Mouse (Mus musculus) kidney, postnatal 10 days (tissue): ENCODE data around the gene Ing1.
"Not testable (repeated sequence)": the region's sequence is repeated elsewhere in the genome, so short reads cannot be mapped to it uniquely, and the experiment has no call there.

ENCODE experiments used
- DNase-seq: peaks from one replicate; pipeline ENCODE4 v3.0.0; 2021; ENCODE audit warnings: mixed read lengths

Gene Ing1

DNA sequence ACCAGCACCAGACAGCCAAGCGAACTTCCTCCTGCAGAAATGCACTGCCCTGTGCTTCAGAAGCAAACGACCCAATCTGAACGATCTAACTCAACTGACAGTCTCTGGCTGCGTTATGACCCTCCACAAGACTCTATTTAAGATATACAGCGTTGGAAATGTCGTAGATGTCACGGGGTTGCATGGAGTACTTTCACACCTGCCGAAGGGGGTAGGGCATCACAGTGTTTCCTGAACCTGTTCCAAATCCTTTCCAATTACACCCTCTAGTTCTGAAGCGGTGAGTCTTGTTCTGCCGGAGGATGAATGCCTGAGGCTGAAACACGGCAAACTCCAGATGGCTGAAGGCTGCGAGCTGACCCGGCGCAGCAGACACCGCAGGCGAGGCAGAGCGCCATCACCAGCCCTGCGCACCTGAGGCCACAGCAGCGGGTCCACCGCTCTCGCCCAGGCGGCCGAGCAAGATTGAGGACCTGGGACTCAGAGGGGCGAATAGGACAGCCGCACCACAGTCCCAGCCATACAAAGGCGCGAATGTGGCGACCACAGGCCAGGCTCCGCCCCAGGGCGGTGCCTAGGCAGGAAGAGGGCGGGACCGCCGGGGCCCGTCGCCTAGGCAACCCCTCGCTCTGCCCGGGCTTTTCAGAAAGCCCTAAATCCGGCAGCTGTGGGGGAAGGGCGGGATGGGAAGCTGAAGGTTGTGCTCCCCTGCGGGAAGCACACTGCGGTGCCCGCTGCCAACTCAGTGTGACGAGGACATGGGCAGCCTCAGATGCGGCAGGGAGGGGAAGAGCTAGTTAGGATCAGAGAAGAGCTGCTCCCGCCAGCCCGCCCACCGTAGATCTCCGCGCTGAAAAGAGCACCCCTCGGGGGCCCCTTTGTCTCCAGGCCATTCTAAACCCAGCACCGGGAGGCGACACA is at the start of gene Ing1:
TSS of gene Ing1 (plus strand) at position 773 of the 921 bp plus-strand sequence.
- peak; percentile 98 for DNase-seq

DNA sequence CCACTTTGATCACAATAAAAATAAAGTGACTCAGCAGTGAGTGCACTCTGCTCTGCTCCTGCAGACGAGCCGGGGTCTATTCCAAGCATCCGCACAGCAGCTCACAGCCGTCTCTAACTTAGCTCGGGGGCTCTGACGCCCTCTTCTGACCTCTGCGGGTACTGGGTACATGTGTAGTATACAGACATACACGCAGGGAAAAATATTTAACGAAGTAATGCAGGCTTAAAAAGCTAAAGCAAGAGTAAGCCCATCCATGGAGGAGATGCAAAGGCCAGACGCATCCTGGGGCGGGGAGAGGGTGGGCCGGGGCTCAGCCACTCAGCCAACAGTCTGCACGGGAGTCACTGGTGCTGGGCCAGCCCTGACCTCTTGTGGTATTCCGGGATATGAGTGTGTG is 49.3 kb upstream of the Ing1 start:
- DNase-seq: no peak

DNA sequence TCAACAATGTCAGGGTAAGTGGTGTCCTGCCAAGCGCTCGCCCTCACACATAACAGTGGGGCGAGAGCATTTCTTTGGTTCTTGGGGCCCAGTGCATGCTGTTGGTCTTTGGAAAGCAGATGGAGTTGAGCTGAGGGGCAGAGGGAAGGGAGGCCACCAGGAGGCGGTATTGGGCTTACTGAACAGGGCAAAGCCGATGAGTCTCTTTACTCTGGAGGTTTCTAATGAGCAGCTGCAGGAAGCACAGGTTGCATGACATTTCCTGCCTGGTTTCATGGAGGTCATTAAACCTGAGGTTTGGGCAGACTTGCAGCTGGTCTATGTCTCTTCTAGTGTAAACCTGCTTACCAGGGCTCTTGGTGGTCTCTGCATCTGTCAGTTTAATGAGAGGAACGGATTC is 48.6 kb upstream of the Ing1 start:
- peak; percentile 81 for DNase-seq

DNA sequence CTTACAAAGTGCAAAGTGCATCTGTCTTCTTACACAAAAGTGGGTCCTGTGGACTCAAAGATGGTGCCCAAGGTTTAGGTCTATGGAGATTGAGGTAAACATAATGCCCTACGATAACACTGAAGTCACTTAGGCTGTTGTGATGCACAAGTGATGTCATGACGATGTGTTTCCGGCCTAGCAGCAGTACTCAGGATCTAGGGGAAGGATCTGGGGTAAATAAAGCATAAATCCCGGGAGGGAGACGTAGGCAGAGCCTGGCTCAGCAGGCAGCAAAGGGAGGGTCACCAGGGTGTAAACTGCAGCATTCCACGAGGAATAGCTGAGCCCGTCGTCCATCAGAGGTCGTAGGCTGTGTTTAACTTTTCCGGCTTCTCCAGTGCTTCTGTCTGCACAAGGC is 46.5 kb upstream of the Ing1 start:
- DNase-seq: no peak

DNA sequence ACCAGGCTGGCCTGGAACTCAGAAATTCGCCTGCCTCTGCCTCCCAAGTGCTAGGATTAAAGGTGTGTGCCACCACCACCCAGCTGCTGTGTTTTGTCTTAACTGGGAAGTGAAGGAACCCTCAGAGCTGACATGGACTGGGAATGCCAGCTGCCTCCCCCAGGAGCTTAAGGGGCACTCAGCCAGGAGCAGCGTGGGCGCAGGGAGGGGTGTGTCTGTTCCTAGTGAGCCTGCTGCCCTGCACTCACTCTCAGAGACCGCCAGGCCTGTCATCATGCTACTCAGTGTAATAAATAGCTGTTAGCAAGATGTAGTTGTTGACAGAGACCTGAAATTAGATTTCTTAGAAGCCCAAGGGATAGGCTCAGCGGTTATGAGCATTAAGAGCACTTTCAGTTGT is 44.4 kb upstream of the Ing1 start:
- no peak for DNase-seq

DNA sequence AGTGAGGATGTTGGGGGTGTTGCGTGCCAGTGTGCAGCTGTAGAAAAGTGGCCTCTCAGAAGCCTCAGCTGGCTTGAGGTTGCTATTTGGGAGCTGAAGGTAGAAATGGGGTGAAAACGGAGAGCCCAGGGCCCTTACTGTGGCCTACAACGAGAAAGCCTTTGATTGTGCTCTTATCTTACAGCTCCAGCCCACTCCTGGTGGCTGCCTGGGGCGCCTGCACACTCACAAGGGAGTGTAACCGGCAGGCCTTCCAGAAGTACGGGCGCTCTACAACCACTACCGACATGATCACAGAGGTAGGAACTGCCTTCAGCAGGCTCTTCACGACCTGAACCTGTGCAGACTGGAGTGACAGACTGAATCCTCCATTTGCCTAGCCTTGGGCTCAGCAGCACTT is 42.7 kb upstream of the Ing1 start:
- DNase-seq: no peak

DNA sequence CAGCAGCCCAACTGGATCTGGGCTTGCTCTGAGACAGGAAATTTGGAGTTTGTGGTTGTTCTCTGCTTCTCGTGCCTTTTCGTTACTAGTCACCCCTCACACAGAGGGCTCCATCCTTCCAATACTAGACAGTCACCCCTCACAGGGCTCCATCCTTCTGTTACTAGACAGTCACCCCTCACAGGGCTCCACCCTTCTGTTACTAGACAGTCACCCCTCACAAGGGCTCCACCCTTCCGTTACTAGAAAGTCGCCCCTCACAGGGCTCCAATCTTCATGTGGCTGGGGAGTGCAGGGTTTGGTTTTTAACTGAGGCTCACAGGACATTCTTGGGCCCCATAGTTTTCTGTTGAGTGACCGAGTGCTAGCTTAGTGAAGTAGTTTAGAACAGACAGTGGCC is 42.1 kb upstream of the Ing1 start:
- no peak for DNase-seq

DNA sequence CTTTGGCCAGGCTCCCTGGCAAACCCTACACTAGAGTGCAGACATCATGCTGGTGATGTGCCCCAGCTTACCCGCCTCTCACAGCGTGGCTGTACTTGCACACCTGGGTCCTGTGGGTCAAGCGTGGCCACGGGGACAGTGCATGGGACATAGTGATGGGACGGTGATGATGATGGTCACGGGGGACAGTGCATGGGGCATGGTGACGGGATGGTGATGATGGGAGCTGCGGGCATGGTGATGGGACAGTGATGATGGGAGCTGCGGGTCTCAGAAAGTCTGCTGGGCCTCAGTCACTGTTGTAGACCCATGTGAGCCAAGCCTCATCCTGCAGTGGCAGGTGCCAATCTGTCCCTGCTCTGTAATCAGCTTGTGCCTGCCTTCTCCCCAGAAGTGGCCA is 39.1 kb upstream of the Ing1 start:
- DNase-seq: no peak

DNA sequence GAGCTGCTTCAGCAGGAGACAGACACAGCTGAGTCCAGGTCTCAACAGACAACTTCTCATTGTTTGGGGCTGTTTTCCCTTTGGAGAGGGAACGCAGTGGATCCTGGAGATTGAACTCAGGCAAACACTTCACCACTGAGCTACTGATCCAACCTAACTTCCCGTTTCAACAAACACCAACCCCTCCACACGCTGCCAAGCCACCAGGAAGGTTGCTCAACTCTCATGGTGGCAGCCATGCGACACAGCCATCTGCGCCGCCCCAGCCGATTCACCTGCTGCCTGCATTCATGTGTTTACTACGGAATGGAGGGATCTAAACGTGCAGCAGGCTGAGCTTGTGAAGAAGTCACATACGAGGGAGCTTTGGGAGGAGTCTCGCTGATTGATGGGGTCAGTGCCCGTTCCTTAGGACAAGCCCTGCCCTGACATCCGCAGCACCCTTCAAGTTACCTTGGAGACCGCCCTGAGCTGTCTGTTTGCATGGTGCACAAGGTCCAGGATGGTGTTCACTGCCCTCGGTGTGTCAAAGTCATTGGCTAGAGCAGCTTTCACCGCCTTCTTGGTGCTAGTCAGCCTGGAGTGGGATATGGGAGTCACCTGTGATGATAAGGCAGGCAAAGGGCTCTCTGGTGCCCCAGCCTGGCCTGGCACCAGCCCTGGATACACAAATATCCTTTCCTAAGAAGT is 37.9 kb upstream of the Ing1 start:
- no peak for DNase-seq

DNA sequence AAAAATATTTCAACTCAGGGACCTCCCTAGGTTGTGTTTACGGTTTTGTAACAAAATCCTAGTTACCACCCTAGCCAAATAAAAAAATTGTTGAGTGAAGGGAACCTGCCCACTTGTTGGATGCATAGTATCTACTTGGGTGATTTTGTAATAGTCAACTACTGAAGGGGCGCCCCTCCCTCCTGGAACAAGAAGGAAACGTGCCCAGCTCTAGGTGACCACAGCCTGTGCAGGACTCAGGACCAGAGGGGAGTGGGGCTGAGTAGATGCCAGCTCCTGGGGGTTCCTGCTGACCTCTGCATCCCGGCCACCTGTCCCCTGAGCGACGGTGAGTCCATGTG is 37.3 kb upstream of the Ing1 start:
- DNase-seq: no peak

DNA sequence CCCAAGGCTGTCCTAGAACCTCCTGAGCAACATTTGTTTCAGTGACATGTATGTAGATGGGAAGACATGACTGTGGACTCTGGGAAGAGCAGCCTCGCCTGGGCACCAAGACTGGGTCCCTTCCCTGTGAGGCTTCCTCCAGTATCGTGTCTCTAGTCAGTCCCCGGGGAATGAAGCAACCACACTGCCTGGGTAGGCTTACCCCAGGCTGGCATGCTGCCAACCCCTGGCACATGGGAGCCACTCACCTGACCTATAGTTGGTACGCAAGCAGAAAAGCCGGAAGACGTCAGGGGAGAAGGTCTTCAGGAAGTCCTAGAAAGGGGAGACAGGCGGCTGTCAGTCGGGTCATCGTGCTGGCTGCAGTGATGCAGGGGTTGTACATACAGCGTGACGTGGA is 36.7 kb upstream of the Ing1 start:
- DNase-seq: no peak

DNA sequence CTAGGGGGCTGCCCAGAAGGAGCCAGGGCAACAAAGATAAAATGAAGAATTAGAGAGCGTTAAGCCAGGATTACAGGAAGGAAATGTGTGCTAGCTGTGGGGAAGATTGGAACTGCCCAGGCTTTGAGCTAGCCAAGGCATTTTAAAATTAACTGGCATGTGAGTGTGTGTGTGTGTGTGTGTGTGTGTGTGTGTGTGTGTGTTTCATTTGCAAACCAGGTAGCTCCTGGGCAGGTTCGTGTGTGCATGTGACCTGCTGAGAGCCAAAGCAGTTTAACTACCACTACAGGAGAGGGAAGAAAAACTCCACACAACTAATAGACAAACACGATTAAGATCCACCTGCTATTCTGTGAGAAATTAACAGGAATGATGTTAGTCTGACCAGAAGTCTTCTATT is 32.0 kb upstream of the Ing1 start:
- DNase-seq: no peak

DNA sequence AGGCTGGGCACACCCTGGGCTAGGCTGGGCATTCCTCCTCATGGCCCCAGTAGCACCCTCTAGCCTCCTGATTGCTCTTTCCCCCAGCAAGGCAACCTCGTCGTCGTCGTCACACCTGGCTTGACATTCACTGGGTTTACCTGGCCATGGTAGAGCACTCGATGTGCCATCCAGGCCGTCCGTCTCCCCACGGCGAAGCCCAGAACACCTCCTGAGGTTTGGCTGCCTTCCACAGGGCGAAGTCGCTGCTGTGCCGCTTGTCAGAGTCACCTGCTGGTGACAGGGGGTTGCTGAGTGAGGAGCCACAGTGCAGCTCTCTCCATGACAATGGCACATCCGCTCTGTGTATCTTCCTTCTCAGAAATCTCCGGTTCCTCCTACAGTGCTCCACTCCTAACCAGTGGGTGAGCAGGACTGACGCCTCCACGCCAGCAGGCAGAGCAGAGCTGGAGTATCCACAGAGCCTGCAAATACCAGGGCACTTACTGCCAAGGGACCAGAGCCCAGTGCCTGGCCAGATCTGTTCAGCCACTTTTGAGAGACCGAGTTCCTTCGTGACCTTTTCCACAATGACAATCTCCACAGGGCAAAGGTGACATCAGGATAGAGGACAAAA is 25.1 kb upstream of the Ing1 start:
- no peak for DNase-seq

DNA sequence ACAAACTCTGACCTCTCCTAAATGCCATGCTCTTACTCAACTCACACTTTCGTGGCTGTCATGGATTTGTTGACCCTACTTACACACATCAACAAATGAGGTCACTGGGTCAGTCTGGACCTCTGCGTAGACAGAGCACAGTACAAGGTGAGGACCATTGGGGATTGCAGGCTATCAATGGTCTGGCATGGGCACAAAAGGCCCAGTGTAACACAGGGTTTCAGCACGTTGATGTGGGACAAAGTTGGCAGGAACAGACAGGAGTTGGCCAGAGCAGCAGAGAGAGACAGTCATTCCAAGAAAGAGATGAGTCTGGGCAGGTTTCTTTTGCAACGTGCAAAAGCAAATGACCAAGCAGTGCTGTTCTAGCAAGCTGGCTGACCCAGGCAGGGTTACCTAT is 24.5 kb upstream of the Ing1 start:
- DNase-seq: no peak

DNA sequence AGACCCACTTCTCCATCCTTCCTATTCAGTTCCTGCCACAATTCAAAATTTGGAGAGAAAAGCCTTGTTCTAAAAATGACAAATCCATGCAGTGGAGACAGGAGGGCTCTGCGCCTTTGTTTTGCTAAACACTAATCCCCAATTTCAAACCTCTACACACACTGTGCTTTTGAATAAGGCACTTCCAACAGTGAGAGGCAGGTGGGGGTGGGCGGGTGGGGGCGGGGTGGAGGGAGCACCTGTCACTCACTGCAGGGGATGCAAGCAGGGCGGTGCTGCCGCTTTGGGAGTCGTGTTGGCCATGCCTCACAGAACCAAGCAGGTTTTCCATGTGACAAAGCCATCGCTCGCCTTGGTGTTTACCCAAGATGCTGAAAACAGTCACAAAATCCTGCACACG is 20.9 kb upstream of the Ing1 start:
- DNase-seq: no peak

DNA sequence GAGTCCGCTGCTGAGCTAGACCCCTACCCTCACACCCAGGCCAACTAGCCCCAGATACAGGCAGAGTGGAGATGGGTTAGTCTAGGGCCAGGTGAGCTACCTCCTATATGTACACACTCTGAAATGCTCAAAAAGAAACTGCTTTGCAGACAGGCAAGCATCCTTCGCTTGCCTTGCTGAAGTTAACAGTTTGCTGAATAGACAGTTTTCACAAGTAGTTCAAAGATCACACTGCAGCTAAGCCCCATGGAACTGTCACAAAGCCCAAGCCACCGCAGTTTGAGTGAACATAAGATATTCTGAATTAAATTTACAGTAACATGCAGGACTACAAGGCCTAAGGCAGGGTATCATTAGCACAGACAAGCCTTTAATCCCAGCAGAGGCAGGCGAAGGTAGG is 16.3 kb upstream of the Ing1 start:
- no peak for DNase-seq

DNA sequence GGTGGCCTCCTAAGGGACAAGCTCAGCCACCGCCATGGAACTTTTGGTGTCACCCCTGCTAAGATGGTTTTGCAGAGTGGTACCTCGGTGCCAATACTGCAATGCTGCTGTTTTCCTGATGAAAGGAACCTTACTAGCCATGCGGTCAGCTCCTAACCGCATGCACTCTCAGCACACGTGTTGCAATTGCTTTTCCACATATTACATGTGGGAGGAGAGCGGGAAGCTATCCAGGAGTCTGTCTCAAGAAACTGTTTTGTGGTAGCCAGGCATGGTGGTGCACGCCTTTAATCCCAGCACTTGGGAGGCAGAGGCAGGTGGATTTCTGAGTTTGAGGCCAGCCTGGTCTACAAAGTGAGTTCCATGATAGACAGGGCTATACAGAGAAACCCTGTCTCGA is 15.2 kb upstream of the Ing1 start:
- DNase-seq: no peak

DNA sequence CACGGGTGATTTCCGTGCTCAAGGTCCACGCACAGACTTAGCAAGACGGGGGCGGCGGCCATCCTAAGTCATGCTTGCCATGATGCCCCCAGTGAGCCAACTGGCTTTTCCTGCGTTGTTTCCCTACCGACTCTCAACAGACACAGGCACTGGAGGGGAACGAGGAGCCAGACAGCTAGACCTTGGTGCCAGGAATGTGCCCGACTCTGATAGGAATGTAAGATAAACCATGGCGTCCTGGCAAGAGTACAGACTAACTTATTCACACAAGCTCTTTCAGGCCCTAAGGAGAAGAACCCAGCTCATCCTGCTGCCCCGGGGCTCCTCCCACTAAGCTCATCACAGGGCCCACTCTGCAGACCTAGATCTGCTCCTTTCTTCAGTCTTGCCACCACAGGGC is 13.3 kb upstream of the Ing1 start:
- DNase-seq: no peak

DNA sequence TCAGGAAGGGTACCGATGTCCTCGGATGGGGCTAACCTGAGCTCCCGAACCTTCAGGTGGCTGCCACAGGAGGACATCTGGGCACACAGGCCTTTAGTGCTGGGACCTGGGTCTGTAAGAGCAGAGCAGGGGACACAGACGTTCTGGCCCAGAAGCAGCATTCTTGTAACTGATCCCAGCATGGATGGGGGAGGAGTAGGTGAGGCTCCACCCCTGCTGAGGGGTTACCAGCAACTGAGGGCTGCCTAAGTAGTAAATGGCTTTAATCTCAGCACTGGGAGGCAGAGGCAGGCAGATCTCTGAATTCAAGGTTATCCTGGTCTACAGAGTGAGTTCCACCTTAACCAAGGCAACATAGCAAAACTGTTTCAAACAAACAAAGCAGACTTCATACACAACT is 12.5 kb upstream of the Ing1 start:
- no peak for DNase-seq

DNA sequence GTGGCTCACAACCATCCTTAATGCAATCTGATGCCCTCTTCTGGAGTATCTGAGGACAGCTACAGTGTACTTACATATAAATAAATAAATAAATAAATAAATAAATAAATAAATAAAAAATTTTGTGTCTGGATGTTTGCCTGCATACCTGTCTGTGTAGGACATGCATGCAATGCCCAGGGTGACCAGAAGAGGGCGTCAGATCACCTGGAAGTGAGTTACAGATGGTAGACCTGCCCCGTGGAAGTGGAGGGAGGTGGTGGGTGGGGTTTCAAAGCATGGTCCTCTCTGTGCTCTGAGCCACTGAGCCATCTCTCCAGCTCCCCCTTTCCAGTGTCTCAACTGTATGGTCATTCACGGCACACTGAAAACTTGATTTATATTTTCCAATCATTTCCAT is 11.0 kb upstream of the Ing1 start:
- peak; percentile 75 for DNase-seq

DNA sequence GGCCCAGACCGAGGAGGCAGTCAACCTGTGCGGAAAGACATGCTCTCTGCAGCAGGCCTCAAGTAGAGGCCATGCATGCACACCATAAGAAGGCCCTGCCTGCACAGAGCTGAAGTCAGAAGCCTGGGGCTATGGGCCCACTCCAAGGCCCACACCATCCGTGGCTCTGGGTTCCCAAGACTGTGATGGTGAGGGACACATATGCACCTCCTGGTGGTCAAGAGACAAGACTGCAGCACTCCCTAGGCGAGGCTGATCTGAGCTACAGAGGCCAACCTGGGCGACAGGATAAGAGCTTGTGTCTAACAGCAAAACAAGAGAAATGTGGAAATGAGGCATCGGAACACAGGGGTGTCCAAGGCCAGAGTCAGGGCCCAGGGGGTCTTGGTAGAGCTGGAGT is 8.3 kb upstream of the Ing1 start:
- DNase-seq: no peak

DNA sequence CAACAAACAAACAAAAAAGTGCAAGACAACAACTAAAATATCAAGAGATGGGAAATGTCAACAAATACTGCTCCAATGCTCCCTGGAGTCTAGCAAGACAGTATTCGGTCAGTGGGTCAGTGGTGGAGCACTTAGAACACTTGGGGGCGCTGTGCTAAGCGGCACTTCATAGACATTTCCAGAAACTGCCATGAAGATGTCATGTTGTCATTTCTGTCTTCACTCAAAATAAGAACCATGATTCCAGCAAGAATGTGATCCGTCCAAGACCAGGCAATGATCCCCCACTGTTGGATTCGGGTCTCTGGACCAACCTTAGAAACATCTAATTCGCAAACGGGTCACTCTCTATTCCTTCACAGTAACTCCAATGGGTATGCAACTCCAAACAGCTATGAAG is 5.7 kb upstream of the Ing1 start:
- DNase-seq: peak; percentile 64

DNA sequence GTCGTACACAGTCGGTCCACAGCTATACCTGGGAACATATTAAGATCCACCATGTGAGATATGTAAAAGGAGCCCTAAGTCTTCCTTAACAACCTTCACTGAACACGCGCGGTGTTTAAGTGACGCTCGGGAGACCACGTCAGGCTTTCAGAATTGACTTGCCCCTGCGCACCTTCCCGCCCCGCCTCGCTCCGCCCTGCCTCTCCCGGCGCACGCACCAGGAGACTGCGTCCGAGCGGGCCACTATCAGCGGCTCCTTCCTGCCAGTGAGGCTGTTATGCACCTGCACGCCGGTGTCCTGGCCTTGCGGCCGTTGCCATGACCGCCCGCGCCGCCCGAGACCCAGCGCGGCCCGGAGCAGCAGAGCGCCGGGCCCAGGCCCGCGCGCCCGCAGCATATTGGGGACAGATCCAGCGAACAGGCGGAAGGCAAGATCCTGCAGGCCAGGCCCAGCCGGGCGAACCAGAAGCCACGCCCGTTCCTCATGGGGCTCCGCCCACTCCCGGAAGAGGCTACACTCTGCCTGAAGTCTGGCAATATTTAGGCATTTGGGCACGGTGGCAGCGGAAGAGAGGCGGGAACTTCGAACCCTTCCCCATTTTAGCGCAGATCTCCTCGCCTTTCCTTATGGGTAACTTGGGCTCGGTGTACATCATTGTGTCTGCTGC is 5.0 kb upstream of the Ing1 start, which contains the start of gene Cars2:
TSS of gene Cars2 (minus strand) at position 503 of the 668 bp plus-strand sequence.
- DNase-seq: peak; percentile 96

DNA sequence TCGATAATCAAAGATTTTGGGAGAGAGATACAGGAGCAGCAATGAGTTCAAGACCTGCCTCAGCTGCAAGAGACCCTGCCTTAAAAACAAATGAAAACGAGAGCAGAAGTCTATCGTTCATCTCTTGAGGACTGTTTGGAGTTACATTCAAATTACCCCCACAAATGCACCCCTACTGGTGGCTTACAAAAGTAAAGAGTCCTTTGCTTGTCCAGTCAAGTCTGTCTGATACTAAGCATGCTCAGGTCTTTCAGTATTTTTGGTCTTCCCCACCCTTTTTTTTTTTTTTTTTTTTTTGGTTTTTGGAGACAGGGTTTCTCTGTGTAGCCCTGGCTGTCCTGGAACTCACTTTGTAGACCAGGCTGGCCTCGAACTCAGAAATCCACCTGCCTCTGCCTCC is 3.9 kb upstream of the Ing1 start:
- not testable (repeated sequence) for DNase-seq
